Mouse (Mus musculus) heart, embryonic 13.5 days (tissue): Measurements from ENCODE around the gene Strip1. TPM values are rescaled to one million over a fixed set of nuclear protein-coding genes. Genes with fewer than 3 reads are reported as not detected.
A peak's percentile ranks its signal among the peaks of the same experiment; 100 is the strongest.
"Not testable (repeated sequence)": the region's sequence is repeated elsewhere in the genome, so short reads cannot be mapped to it uniquely, and the experiment has no call there.

Experiments used
- ATAC-seq: fragments of 200-750 bp; cut with Nextera tagmentation; 2 replicates; pipeline ENCODE4 v1.8.0; 2017; ENCODE audit warnings: moderate TSS enrichment; ENCODE audit not compliant: insufficient number of reproducible peaks, low FRiP score, low TSS enrichment; ENCODE audit errors: extremely low read depth
- H3K27ac ChIP-seq: fragments of 300-500 bp; sonication (generic); replicated peaks from 2 replicates; pipeline ENCODE4 v1.5.1; 2015; ENCODE audit warnings: moderate library complexity, mild to moderate bottlenecking, inconsistent platforms
- H3K27me3 ChIP-seq: fragments of 300-500 bp; sonication (generic); replicated peaks from 2 replicates; pipeline ENCODE4 v1.6.1; 2015; ENCODE audit warnings: mild to moderate bottlenecking, inconsistent platforms
- H3K36me3 ChIP-seq: fragments of 300-500 bp; sonication (generic); 2 replicates; pipeline ENCODE4 v1.6.1; 2015; ENCODE audit warnings: mild to moderate bottlenecking, inconsistent platforms
- H3K4me1 ChIP-seq: fragments of 300-500 bp; sonication (generic); 2 replicates; pipeline ENCODE4 v1.6.1; 2015; ENCODE audit warnings: inconsistent platforms
- H3K4me2 ChIP-seq: fragments of 300-500 bp; sonication (generic); 2 replicates; pipeline ENCODE4 v1.6.1; 2015; ENCODE audit warnings: inconsistent platforms, mild to moderate bottlenecking, moderate library complexity
- H3K4me3 ChIP-seq: fragments of 300-500 bp; sonication (generic); 2 replicates; pipeline ENCODE4 v1.5.1; 2015; ENCODE audit warnings: moderate library complexity, mild to moderate bottlenecking, inconsistent platforms
- H3K9ac ChIP-seq: fragments of 300-500 bp; sonication (generic); 2 replicates; pipeline ENCODE4 v1.6.1; 2015; ENCODE audit warnings: inconsistent platforms, mild to moderate bottlenecking, moderate library complexity
- H3K9me3 ChIP-seq: fragments of 300-500 bp; sonication (generic); 2 replicates; pipeline ENCODE4 v1.6.1; 2016; ENCODE audit warnings: inconsistent platforms
- WGBS: fragments of 180-500 bp; shearing (Covaris S2); methylation state at CpG from one replicate; pipeline ENCODE4 v1.1.7; 2015; ENCODE audit warnings: mixed read lengths; 5-methylcytosine and 5-hydroxymethylcytosine counted together
- polyA plus RNA-seq: library from polyadenylated mRNA; unstranded; fragments of >200 nt; fragmentation: Nextera tagmentation; extraction: Ambion mirVana; gene quantifications from 2 replicates; pipeline ENCODE4 v1.2.1, GENCODE M21; 2015

The Strip1 gene
- polyA plus RNA-seq, 1 experiment from 2014 or later, result 36.3 TPM

DNA sequence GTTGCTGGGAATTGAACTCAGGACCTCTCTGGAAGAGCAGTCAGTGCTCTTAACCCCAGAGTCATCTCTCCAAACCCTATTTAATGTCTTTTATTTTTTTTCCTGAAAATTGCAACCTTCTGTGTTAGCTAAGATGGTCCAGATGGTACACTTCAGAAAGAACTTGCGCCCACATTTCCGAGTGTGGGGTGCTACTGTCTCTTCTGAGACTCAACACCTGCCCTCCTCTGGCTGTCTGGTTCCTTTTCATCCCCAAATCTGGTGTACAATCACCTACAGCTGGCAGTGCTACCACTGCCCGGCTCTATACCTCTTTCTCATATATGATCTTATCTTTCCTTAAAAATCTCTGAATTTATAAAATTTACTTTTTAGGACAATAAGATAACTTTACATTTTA is 21.5 kb upstream of the Strip1 start:
- Histone ChIP-seq H3K27me3 (no peaks in the 10 kb centered on the region), H3K36me3 (peaks cover 4% of the 10 kb centered on the region; the same call in 1 of the 2 replicates), H3K9ac (no peak overlapping the region), H3K9me3 (no peaks in the 10 kb centered on the region), H3K4me3 (no peak overlapping the region), H3K27ac (no peak overlapping the region), H3K4me2 (no peak overlapping the region), H3K4me1 (peaks cover 2% of the 10 kb centered on the region; the same call in 1 of the 2 replicates)
- 91% methylated on average over 3 of the region's 3 CpGs for WGBS
- ATAC-seq, result no peak

DNA sequence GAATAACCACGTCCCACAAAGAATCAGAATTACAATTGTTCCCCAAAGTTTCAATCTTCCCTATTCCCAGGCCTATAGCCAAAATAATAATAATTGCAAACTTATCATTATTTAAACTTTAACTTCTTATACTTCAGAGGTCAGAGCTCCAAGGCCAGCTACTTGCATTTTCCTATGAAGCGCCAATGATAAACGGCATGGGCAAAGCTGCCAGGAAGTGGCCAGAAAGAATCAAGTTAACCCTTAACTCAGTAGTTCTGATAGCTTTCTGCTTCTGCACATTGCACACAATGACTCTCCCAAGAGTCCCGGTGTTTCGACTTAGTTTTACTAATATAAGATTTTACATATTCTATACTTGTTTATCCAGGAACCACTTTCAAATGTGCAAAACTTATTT is 18.8 kb upstream of the Strip1 start:
- H3K27me3 ChIP-seq, H3K4me1 ChIP-seq, ATAC-seq, H3K9me3 ChIP-seq, H3K36me3 ChIP-seq, H3K9ac ChIP-seq, H3K27ac ChIP-seq, H3K4me2 ChIP-seq, H3K4me3 ChIP-seq: not testable (repeated sequence)
- WGBS, result 62% methylated on average over 5 of the region's 5 CpGs

DNA sequence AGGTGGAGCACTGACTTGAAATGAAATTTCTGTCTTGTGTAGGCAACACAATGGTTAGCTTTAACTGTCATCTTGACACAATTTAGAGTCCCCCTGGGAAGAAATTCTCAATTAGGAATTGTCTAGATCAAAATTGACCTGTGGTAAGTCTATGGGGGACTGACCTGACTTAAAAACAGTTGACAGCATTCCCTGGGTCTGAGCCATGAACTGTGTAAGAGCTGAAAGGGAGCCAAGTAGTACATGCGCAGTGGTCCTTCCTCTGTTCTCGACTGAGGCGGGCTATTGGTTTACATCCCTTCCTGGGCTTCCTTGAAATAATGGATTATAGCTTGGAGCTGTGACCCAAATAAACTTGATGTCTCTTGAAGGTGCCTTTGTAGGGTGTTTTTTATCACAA is 15.5 kb upstream of the Strip1 start:
- Histone ChIP-seq H3K27ac (no peak overlapping the region), H3K9ac (no peak overlapping the region), H3K27me3 (no peaks in the 10 kb centered on the region), H3K4me3 (no peak overlapping the region), H3K4me2 (no peak overlapping the region), H3K9me3 (no peaks in the 10 kb centered on the region), H3K36me3 (no peaks in the 10 kb centered on the region), H3K4me1 (no peaks in the 10 kb centered on the region)
- ATAC-seq, result no peak
- 81% methylated on average over 3 of the region's 3 CpGs for WGBS

DNA sequence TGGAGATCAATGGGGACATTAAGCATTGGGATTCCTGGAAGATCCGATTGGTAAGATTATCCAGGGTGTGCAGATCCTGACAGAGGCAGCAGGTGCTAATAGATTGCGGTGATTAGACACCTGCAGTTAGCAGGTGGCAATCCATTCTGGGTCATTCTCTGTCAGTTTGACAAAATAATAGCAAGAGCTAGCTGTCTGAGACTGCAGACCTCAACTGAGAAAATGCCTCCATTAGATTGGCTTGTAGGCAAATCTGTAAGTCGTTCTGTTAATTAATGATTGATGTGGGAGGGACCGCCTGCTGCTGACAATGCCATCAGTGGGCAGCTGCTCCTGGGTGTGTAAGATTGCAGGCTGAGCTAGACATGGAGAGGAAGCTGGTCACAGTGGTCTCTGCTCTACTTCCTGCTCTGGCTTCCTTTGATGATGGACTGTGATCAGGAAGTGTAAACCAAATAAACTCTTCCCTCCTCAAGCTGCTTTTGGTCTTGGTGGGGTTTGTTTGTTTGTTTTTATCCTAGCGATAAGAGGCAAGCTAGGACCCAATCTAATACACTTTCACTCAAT is 6.2 kb upstream of the Strip1 start:
- Histone ChIP-seq H3K36me3 (no peaks in the 10 kb centered on the region), H3K4me1 (no peaks in the 10 kb centered on the region), H3K27ac (no peak overlapping the region), H3K27me3 (no peaks in the 10 kb centered on the region), H3K4me3 (no peak overlapping the region), H3K9ac (no peak overlapping the region), H3K9me3 (no peaks in the 10 kb centered on the region), H3K4me2 (no peak overlapping the region)
- WGBS, result 59% methylated on average over 5 of the region's 5 CpGs
- ATAC-seq, result no peak

DNA sequence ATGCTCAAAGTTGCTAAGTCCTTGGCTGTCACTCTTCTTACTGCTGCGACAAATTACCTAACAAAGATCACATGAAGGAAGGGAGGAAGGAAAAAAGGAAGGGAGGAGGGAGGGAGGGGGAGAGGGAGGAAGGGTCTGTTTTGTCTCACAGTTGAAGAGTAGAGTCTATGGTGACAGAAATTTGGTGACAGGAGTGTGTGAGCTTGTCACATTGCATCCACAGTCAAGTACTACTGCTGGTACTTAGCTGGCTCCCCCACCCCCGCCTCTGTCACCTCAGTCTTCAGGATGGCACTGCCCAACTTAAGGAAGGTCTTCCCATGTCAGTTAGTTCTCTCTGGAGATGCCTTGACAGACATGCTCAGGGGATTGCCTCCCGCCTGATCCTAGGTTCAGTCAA is 4.7 kb upstream of the Strip1 start:
- H3K4me3 ChIP-seq, result no peak overlapping the region
- H3K4me1 ChIP-seq, result 0 out of 2 replicates have a peak, but pooled peaks cover 3% of the 10 kb centered on the region
- H3K36me3 ChIP-seq, result no peaks in the 10 kb centered on the region
- no peak overlapping the region for H3K27ac ChIP-seq
- 47% methylated on average over 3 of the region's 3 CpGs for WGBS
- no peak overlapping the region for H3K9ac ChIP-seq
- no peaks in the 10 kb centered on the region for H3K9me3 ChIP-seq
- H3K4me2 ChIP-seq, result no peak overlapping the region
- H3K27me3 ChIP-seq, result no peaks in the 10 kb centered on the region
- ATAC-seq, result no peak

DNA sequence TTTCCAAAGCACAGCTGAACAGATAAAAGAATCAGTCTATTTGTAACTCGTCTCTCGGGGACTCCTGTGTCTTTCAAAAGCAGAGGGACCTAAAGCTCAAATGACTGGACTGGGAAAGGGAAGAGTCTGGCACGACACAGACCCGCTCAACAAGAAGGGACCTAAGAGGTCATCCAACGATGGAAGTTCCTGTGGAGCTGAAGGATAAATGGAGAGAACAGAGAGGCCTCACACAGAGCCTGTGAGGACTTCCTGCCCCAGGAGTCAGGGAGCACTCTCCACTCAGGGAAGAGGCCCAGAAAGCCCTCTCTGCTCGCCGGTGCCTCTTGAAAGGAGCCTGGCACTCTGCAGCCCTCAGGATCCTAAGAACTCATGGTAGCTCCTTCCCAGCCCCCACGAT is 4.3 kb upstream of the Strip1 start:
- Histone ChIP-seq H3K4me3 (no peak overlapping the region), H3K4me1 (0 out of 2 replicates have a peak, but pooled peaks cover 3% of the 10 kb centered on the region), H3K4me2 (no peak overlapping the region), H3K27ac (no peak overlapping the region), H3K36me3 (no peaks in the 10 kb centered on the region), H3K9ac (no peak overlapping the region), H3K9me3 (no peaks in the 10 kb centered on the region), H3K27me3 (no peaks in the 10 kb centered on the region)
- WGBS, result 35% methylated on average over 8 of the region's 8 CpGs
- ATAC-seq, result no peak

DNA sequence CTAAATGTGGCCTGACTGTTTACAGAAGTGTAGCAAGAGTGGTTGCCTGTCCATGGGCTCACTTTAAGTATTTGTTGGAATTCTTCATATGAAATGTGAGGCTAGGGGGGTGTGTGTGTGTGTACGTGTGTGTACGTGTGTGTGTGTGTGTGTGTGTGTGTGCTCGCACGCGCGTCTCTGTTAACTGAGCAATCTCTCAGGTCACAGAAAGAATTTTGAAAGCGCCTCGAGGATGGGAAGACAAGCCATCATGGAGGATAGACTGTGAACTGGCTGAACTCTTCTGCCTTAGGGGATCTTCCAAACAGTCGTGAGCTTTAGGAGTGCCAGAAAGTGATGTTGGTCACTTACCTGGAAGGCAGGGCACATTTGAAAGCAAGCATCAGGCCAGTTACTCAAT is 2.4 kb upstream of the Strip1 start:
- WGBS, result 83% methylated on average over 9 of the region's 9 CpGs
- H3K9me3 ChIP-seq, result no peaks in the 10 kb centered on the region
- H3K9ac ChIP-seq, result no peak overlapping the region
- no peak for ATAC-seq
- no peak overlapping the region for H3K4me2 ChIP-seq
- H3K4me3 ChIP-seq, result no peak overlapping the region
- peaks cover 17% of the 10 kb centered on the region for H3K4me1 ChIP-seq
- H3K27me3 ChIP-seq, result no peaks in the 10 kb centered on the region
- H3K36me3 ChIP-seq, result peaks cover 5% of the 10 kb centered on the region
- H3K27ac ChIP-seq, result no peak overlapping the region

DNA sequence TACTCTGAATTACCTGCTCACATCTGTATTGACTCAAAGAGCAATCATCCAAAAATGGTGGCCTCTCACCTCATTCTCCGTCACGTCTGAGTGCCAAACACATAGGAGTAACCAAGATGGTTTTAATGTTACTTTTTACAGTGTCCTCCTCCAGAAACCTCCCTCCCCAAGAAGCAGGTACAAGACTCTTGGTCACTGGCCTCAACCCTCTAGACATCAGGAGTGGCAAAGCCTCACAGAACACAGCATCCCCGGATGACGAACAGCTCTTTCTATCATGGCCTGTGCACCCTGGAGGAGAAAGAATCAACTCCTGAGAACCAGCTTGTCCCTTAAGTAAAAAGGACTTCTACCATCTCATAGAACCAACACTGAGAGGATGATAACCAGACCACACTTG is 1.3 kb upstream of the Strip1 start:
- no peak overlapping the region for H3K27ac ChIP-seq

DNA sequence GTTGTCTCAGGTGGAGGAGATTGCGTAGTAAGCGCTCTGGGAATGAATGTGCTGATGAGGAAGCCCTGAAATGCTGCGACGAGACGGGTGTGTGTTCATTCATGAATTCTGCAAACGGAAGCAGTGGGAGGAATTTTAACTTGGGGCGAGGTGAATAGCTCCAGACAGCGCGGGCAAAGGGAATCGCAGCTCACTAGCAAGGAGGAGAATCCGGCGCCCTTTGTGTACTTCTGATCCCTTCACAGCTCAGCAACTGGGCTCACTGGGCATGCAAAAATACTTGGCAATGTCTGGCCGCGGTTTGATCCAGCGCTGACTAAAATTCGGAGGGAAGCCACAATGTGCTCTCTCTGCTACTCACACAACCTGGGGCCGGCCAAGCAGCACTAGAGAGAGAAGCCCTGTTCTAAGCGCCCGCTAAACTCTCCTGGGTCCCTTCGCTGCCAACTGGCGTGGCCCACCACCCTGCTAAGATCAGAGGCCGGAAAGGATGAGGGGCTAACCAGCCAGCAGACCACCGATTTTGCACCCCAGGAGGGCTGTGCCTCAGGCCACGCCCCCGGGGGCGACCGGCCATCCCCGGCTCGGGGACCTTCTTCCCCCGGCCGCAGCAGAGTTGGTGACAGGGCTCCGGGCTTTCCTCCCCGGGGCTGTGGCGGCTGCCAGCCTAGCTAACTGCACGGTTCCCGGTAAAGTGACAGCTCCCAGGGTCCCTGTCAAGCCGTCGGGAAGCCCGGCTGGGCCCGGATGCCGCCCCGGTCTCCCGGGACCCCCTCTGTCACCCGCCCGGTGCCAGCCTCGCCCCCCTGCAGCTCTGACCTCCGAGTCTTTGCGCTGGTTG is 592 bp downstream of the Strip1 start, which contains the start of gene Gm10961:
Gm10961 (plus strand) TSS at position 641 of the 841 bp plus-strand sequence.
- peak within 1 kb of the TSS; percentile 97 for H3K9ac ChIP-seq
- WGBS, result under 1% methylated on average over 47 of the region's 48 CpGs
- H3K4me1 ChIP-seq, result peaks cover 17% of the 10 kb centered on the region
- H3K4me3 ChIP-seq, result peak within 1 kb of the TSS; percentile 94
- H3K27me3 ChIP-seq, result no peaks in the 10 kb centered on the region
- H3K36me3 ChIP-seq, result peaks cover 34% of the 10 kb centered on the region
- no peaks in the 10 kb centered on the region for H3K9me3 ChIP-seq
- peak within 1 kb of the TSS; percentile 91 for H3K4me2 ChIP-seq
- ATAC-seq, result peak; percentile 52; the same call in 1 of the 2 replicates
- H3K27ac ChIP-seq, result peak within 1 kb of the TSS; percentile 92

More for the DNA sequence above, 1.3 kb upstream of the Strip1 start:
- Histone ChIP-seq H3K27me3 (no peaks in the 10 kb centered on the region), H3K4me1 (peaks cover 17% of the 10 kb centered on the region), H3K4me3 (no peak overlapping the region), H3K9me3 (no peaks in the 10 kb centered on the region), H3K36me3 (peaks cover 15% of the 10 kb centered on the region), H3K9ac (no peak overlapping the region), H3K4me2 (no peak overlapping the region)
- 95% methylated on average over 4 of the region's 4 CpGs for WGBS
- no peak for ATAC-seq

DNA sequence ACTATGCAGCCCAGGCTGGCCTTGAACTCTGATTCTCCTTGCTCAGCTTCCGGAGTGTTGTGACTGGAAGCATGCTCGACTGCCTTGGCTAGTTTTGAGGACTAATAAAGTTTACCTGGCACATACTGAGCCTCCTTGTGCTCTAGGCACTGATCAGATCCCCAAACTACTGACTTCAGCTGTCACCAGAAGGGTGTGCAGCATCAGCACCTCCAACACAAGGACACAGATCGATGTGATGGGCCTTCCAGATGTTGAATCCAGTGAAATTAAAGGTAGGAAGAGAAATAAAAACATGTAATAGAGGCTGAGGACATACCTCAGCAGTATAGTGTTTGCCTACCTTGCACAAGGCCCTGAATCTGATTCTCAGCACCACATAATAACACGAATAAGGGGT is 2.1 kb downstream of the Strip1 start:
- Histone ChIP-seq H3K27ac (no peak overlapping the region), H3K36me3 (peaks cover 49% of the 10 kb centered on the region), H3K27me3 (no peaks in the 10 kb centered on the region), H3K4me3 (no peak overlapping the region; the same call in 1 of the 2 replicates), H3K4me2 (no peak overlapping the region), H3K9me3 (no peaks in the 10 kb centered on the region), H3K4me1 (peaks cover 17% of the 10 kb centered on the region), H3K9ac (no peak overlapping the region)
- ATAC-seq, result no peak
- WGBS, result 90% methylated on average over 4 of the region's 4 CpGs

DNA sequence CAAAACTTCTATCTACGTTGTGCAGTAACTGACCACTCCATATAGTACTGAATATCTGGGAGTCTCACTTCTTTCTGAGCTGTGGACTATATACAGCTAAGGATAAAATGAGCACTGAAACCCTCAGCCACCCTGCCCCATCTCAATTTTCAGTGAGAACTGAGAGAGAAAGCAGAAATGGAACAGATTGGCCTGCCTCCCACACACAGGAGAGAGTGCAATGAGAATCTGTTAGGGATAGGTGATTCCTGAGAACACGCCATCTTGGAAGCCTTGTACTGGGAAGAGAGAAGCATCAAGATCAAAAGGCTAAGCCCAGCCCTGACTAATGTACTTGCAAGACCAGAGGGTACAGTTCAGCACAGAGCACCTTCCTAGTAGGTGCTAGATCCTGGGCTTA is 2.9 kb downstream of the Strip1 start:
- Histone ChIP-seq H3K9me3 (no peaks in the 10 kb centered on the region), H3K27me3 (no peaks in the 10 kb centered on the region), H3K36me3 (peaks cover 58% of the 10 kb centered on the region), H3K4me3 (no peak overlapping the region), H3K27ac (no peak overlapping the region), H3K4me1 (peaks cover 17% of the 10 kb centered on the region), H3K9ac (no peak overlapping the region), H3K4me2 (no peak overlapping the region)
- ATAC-seq, result no peak
- WGBS, result 92% methylated on average over 2 of the region's 2 CpGs

DNA sequence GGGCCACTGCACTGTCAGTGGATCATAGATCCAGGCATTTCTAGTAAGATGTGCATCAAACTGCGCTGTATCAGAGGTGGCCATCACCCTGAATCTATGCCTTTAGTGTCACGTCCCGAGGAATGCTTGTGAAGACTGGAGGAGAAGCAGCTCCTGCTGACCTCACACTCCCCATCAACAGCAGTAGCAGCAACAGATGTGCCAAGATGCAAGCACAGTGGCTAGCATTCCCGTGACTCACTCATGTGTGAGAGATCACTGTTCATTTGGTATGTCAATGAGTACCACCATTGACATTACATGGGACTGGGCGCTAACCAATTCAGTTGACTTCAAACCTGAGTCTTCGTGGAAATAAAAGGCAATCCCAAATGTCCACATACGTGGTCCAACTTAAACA is 3.9 kb downstream of the Strip1 start:
- H3K4me3 ChIP-seq, result no peak overlapping the region
- 89% methylated on average over 7 of the region's 7 CpGs for WGBS

More for the DNA sequence above, 3.9 kb downstream of the Strip1 start:
- H3K9ac ChIP-seq, result no peak overlapping the region
- H3K27ac ChIP-seq, result no peak overlapping the region
- H3K4me2 ChIP-seq, result no peak overlapping the region
- H3K27me3 ChIP-seq, result no peaks in the 10 kb centered on the region
- peaks cover 17% of the 10 kb centered on the region for H3K4me1 ChIP-seq
- no peak for ATAC-seq
- H3K36me3 ChIP-seq, result peaks cover 67% of the 10 kb centered on the region
- H3K9me3 ChIP-seq, result no peaks in the 10 kb centered on the region
